ENCODE assay signal across 9 mouse cellular contexts in genomic region chr9:121877052-121877740, GRCm38 (mm10). TPM values are rescaled to one million over a fixed set of nuclear protein-coding genes. Genes with fewer than 3 reads are reported as not detected.
DNase-seq lines count a peak whose midpoint lies in the region; ATAC-seq lines count a peak whose summit lies in the region.
"Had no signal": no experiment of that assay in that cellular context is flagged by ENCODE, and none has a peak within 500 bp of the region (broad histone marks: within the 10 kb centered on the region; RNA-seq: fewer than 3 reads in every experiment).

No protein-coding gene starts in this region.

- H3K36me3 ChIP-seq in kidney, embryonic 14.5 days (ENCODE audit: control insufficient read depth, insufficient read depth, low read length), result no peaks in the 10 kb centered on the region
- H3K36me3 ChIP-seq in heart, embryonic 16.5 days (ENCODE audit: control insufficient read depth, insufficient read depth), result no peaks in the 10 kb centered on the region

- WGBS in kidney, embryonic 14.5 days, result 6% methylated on average over 3 of the region's 3 CpGs
- WGBS in heart, embryonic 16.5 days, result 11% methylated on average over 3 of the region's 3 CpGs

- no peaks in the 10 kb centered on the region for H3K9me3 ChIP-seq in kidney, embryonic 14.5 days (ENCODE audit: control insufficient read depth, low read length)
- no peaks in the 10 kb centered on the region for H3K9me3 ChIP-seq in heart, embryonic 16.5 days (replicated peaks; ENCODE audit: control insufficient read depth, low read length)

- H3K4me2 ChIP-seq in kidney, embryonic 14.5 days (replicated peaks; ENCODE audit: low read depth, low read length), result no peak overlapping the region
- H3K4me2 ChIP-seq in heart, embryonic 16.5 days (ENCODE audit: low read depth, low read length), result no peak overlapping the region

- peak; percentile 53 for DNase-seq in kidney, adult 18-20 months
- peak; percentile 71 for DNase-seq in MN1 (ENCODE audit: low spot score)
- DNase-seq in cerebellum, adult 9-11 months, result peak; percentile 65
- peak; percentile 68 for DNase-seq in left cerebral cortex, adult 11 months (ENCODE audit: low spot score)
- DNase-seq in retina, adult 2 months (ENCODE audit: low read depth, low spot score), result peak; percentile 34
- DNase-seq in thymus, postnatal 36 days, result no peak

- no peak overlapping the region for H3K4me3 ChIP-seq in kidney, embryonic 14.5 days (ENCODE audit: low read length)
- H3K4me3 ChIP-seq in heart, embryonic 16.5 days (ENCODE audit: low read length), result no peak overlapping the region

- H3K4me1 ChIP-seq in kidney, embryonic 14.5 days (ENCODE audit: control insufficient read depth, insufficient read depth, low read length), result no peaks in the 10 kb centered on the region
- H3K4me1 ChIP-seq in heart, embryonic 16.5 days (ENCODE audit: control insufficient read depth, insufficient read depth, low read length), result no peaks in the 10 kb centered on the region

- H3K27me3 ChIP-seq in kidney, embryonic 14.5 days (ENCODE audit: control insufficient read depth, insufficient read depth, low read length), result no peaks in the 10 kb centered on the region
- no peaks in the 10 kb centered on the region for H3K27me3 ChIP-seq in heart, embryonic 16.5 days (ENCODE audit: control insufficient read depth, insufficient read depth, low read length)

- H3K27ac ChIP-seq in kidney, embryonic 14.5 days (ENCODE audit: low read depth, low read length), result no peak overlapping the region
- H3K27ac ChIP-seq in heart, embryonic 16.5 days (ENCODE audit: low read length), result no peak overlapping the region

- no peak for ATAC-seq in kidney, embryonic 14.5 days (ENCODE audit: low FRiP score, low TSS enrichment)
- 0 out of 2 replicates have a peak, but pooled peaks have one; percentile 28 for ATAC-seq in heart, embryonic 16.5 days (replicated peaks; ENCODE audit: extremely low read depth, insufficient read depth, low FRiP score)

- H3K9ac ChIP-seq in kidney, embryonic 14.5 days (ENCODE audit: low read depth, low read length), result no peak overlapping the region
- H3K9ac ChIP-seq in heart, embryonic 16.5 days (ENCODE audit: low read length), result no peak overlapping the region

RNA-seq across cellular contexts. Expression of gene Higd1a, which starts 19.0 kb away (rescaled TPM):
- 133 and 175 TPM in 2 replicates for polyA plus RNA-seq in kidney, embryonic 14.5 days (2014; fragmentation: Nextera tagmentation; extraction: Ambion mirVana)
- 214 and 262 TPM in 2 replicates for polyA plus RNA-seq in heart, embryonic 16.5 days (2015; fragmentation: Nextera tagmentation; extraction: Ambion mirVana)

RNA-seq across cellular contexts. Expression of gene Ackr2, which starts 21.0 kb away (rescaled TPM):
- 0.42 and 0.96 TPM in 2 replicates for polyA plus RNA-seq in kidney, embryonic 14.5 days (2014; fragmentation: Nextera tagmentation; extraction: Ambion mirVana)
- polyA plus RNA-seq in heart, embryonic 16.5 days (2015; fragmentation: Nextera tagmentation; extraction: Ambion mirVana), result 2.1 and 2.2 TPM in 2 replicates

RNA-seq across cellular contexts. Expression of gene Ccdc13, which starts 37.9 kb away (rescaled TPM):
- 0.16 and 0.69 TPM in 2 replicates for polyA plus RNA-seq in kidney, embryonic 14.5 days (2014; fragmentation: Nextera tagmentation; extraction: Ambion mirVana)
- 0.34 and 0.42 TPM in 2 replicates for polyA plus RNA-seq in heart, embryonic 16.5 days (2015; fragmentation: Nextera tagmentation; extraction: Ambion mirVana)
- polyA plus RNA-seq: liver, embryonic 16.5 days had no signal

RNA-seq across cellular contexts. Expression of gene Cyp8b1, which starts 38.9 kb away (rescaled TPM):
- not detected in 2 replicates for polyA plus RNA-seq in kidney, embryonic 14.5 days (2014; fragmentation: Nextera tagmentation; extraction: Ambion mirVana)
- 0.13 TPM in 1 of 2 replicates, not detected in the other for polyA plus RNA-seq in heart, embryonic 16.5 days (2015; fragmentation: Nextera tagmentation; extraction: Ambion mirVana)

Comparison
In these comparisons a context has a peak if more than half of its experiments do, and no peak if none do; other contexts are left out.
1. DNase-seq: peak in kidney, adult 18-20 months (single experiment), MN1 (single experiment), cerebellum, adult 9-11 months (single experiment), left cerebral cortex, adult 11 months (single experiment) and retina, adult 2 months (single experiment); none in thymus, postnatal 36 days (0 of 2).